Mouse (Mus musculus): ENCODE data around the gene Ppan.

Ppan gene

GRCm38 (mm10) chr9:20923258-20923657 lies 35.3 kb downstream of the Ppan start:
- CTCF ChIA-PET, result no interaction called here

All from spleen, embryonic (tissue).